Mouse (Mus musculus) midbrain, embryonic 11.5 days (tissue): Measurements from ENCODE around the gene Exosc7. TPM values are rescaled to one million over a fixed set of nuclear protein-coding genes. Genes with fewer than 3 reads are reported as not detected.

Experiments used
- ATAC-seq: fragments of 200-750 bp; cut with Nextera tagmentation; 2 replicates; pipeline ENCODE4 v1.8.0; 2017; ENCODE audit warnings: moderate TSS enrichment, moderate library complexity; ENCODE audit not compliant: low FRiP score
- DNase-seq: peaks from one replicate; pipeline ENCODE4 v3.0.0; 2015; ENCODE audit warnings: low spot score; ENCODE audit errors: missing footprints
- H3K27ac ChIP-seq: fragments of 300-500 bp; sonication (generic); 2 replicates; pipeline ENCODE4 v1.5.1; 2014; ENCODE audit warnings: low read depth, low read length
- H3K27me3 ChIP-seq: fragments of 300-500 bp; sonication (generic); 2 replicates; pipeline ENCODE4 v1.6.1; 2014; ENCODE audit warnings: mild to moderate bottlenecking, low read length, moderate library complexity, mixed read lengths; ENCODE audit not compliant: control insufficient read depth, insufficient read depth
- H3K36me3 ChIP-seq: fragments of 300-500 bp; sonication (generic); 2 replicates; pipeline ENCODE4 v1.6.1; 2014; ENCODE audit warnings: mild to moderate bottlenecking, low read length, moderate library complexity, mixed read lengths; ENCODE audit not compliant: control insufficient read depth, insufficient read depth
- H3K4me1 ChIP-seq: fragments of 300-500 bp; sonication (generic); 2 replicates; pipeline ENCODE4 v1.6.1; 2014; ENCODE audit warnings: low read length; ENCODE audit not compliant: control insufficient read depth, insufficient read depth
- H3K4me2 ChIP-seq: fragments of 300-500 bp; sonication (generic); 2 replicates; pipeline ENCODE4 v1.6.1; 2014; ENCODE audit warnings: mild to moderate bottlenecking, moderate library complexity
- H3K4me3 ChIP-seq: fragments of 300-500 bp; sonication (generic); 2 replicates; pipeline ENCODE4 v1.5.1; 2014; ENCODE audit warnings: low read depth, low read length
- H3K9ac ChIP-seq: fragments of 300-500 bp; sonication (generic); 2 replicates; pipeline ENCODE4 v1.6.1; 2014; ENCODE audit warnings: low read length
- H3K9me3 ChIP-seq: fragments of 300-500 bp; sonication (generic); 2 replicates; pipeline ENCODE4 v1.6.1; 2016; ENCODE audit warnings: low read length; ENCODE audit not compliant: control insufficient read depth
- WGBS: fragments of 180-500 bp; shearing (Covaris S2); extraction: QIAGEN DNeasy Blood & Tissue Kit; methylation state at CpG from one replicate; pipeline ENCODE4 v1.1.7; 2014; 5-methylcytosine and 5-hydroxymethylcytosine counted together
- polyA plus RNA-seq: library from polyadenylated mRNA; unstranded; fragments of >200 nt; fragmentation: Nextera tagmentation; extraction: Ambion mirVana; gene quantifications from 2 replicates; pipeline ENCODE4 v1.2.1, GENCODE M21; 2014

Gene Exosc7
- polyA plus RNA-seq, 1 experiment from 2014 or later: 129 TPM

DNA sequence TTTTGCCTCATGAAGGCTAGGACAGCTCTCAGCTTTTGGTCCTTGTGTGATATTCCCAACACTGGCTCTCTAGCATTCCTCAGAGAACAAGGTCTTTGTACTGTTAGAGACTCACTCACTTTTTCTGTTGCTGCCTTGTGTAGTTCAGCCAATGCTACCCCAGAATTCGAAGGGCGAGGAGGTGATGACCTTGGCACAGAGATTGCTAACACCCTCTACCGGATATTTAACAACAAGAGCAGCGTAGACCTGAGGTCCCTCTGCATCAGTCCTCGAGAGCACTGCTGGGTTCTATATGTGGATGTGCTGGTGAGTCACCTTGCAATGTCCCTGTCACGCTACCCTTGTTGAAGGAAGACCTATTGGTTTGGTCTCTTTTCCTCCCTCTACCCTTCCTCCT is 14.6 kb downstream of the Exosc7 start:
- Histone ChIP-seq H3K4me2 (no peak overlapping the region), H3K4me1 (no peaks in the 10 kb centered on the region), H3K9ac (no peak overlapping the region), H3K36me3 (peaks cover 23% of the 10 kb centered on the region), H3K9me3 (no peaks in the 10 kb centered on the region), H3K27me3 (no peaks in the 10 kb centered on the region), H3K4me3 (no peak overlapping the region), H3K27ac (no peak overlapping the region)
- WGBS: 93% methylated on average over 6 of the region's 6 CpGs
- DNase-seq: no peak
- no peak for ATAC-seq

DNA sequence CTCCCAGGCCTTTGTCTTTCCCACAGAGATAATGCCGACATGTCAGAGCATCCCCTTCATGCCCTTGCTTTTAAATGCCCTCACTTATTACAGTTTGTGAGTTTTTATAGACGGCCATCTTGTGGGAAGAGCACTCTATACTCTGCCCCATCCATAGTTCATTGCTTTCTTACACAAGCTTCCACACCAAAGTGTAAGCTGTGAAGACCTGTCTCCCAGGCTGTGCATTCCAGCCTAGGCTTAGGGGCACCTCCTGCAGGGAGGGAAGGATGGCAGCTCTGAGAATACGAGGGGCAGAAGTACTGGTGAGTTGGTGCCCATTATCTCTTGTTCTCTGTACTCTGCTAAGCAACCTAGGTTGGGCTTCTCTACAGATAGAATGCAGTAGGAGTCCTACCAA is 20.0 kb downstream of the Exosc7 start:
- Histone ChIP-seq H3K27ac (no peak overlapping the region), H3K9ac (no peak overlapping the region), H3K4me2 (no peak overlapping the region), H3K9me3 (no peaks in the 10 kb centered on the region), H3K4me3 (no peak overlapping the region), H3K36me3 (peaks cover 45% of the 10 kb centered on the region), H3K4me1 (no peaks in the 10 kb centered on the region), H3K27me3 (no peaks in the 10 kb centered on the region)
- 90% methylated on average over 3 of the region's 3 CpGs for WGBS
- ATAC-seq: no peak
- DNase-seq: no peak

DNA sequence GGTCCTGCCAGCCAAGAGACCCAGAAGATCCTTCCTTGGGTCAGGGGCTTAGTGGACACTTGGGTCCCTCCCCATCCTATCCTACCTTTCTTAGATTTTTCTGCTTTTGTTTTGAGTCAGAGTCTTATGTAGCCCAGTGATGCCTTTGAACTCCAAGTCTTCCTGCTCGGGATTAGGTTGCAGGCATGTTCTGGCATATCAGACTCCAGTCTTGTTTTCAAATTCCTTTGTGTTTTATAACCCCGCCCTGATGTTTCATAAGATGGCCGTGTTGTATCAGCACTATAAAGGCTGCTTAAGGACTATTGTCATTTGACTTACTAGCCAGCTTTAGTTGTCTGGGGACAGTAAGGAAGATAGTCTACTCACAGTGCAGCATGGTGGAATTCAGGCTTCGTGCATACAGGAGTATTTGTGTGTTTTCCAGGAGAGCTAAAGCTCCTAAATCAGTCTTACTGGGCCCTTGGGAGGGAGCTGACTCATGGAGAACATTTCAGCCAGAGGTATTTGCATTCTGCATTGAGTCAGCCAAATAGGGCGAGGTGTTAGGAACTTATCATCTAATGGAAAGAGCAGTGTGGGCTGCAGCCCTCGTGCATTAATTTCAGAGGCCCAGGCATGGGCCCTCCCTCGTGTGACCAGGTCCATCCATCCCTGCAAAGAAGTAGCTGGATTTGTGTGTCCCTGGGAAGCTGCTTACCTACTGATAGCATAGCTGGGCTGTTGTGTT is 24.1 kb downstream of the Exosc7 start:
- H3K9ac ChIP-seq: no peak overlapping the region
- ATAC-seq: no peak
- no peaks in the 10 kb centered on the region for H3K27me3 ChIP-seq
- H3K4me1 ChIP-seq: no peaks in the 10 kb centered on the region
- peaks cover 32% of the 10 kb centered on the region for H3K36me3 ChIP-seq
- H3K9me3 ChIP-seq: no peaks in the 10 kb centered on the region
- H3K27ac ChIP-seq: no peak overlapping the region
- no peak overlapping the region for H3K4me2 ChIP-seq
- no peak overlapping the region for H3K4me3 ChIP-seq
- DNase-seq: no peak
- 91% methylated on average over 7 of the region's 7 CpGs for WGBS

DNA sequence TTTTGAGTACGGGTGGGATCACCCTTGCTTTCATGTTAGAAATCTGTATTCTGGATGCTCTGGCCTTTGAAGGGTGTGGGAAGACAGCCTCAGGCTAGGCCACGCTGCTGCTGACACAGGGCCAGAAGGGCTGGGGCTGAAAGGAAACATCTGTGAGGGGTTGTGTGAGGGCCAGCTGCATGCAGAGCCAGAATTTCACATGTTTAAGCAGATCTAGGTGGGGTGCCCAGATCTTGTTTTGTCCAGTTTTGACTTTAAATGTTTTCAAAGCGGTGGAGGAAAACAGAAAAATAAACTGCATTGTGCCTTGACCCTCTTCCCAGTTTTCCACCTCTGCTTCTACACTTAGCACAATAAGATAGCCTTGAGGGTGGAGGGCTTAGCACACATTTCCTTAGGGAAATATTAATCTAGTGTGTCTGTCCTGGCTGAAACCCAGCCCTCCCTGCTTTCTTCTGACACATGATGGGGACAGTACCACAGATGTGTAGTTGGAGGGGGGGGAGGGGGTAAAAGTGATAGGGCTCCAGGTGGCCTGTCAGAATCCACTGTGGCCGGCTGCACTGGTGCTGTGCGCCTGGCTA is 26.0 kb downstream of the Exosc7 start:
- no peak overlapping the region for H3K27ac ChIP-seq
- ATAC-seq: no peak

DNA sequence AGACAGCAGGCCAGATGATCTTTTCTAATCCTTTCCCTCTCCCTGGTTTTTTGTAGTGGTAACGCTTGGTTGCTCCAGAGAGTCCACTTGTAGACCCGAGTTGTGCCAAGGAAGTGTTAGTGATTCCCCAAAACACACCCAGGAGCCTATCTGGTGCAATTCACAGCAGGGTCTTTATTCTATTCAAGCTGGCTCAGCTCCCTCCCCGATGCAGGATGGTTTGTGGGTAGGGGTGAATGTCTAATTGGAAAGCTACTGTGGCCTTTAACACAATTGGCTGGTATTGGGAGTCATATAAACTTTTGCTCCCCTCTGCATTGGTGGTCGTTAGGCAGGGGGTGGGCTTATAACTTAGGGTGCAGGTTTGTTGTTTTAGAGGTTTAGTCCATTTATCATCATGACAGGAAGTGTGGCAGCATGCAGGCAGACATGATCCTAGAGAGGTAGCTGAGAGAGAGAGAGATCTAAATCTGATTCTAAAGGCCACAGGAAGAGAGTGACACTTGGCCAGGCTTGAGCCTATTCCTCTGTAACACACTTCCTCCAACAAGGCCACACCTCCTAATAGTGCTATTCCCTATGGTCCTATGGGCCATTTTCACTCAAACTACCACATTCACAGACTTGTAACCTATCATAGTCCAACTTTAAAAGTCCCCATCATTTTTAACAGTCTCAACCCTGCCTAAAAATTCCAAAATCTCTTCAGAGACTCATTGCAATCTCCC is 27.0 kb downstream of the Exosc7 start:
- DNase-seq (no peak), ATAC-seq (no peak)
- Histone ChIP-seq H3K27me3 (no peaks in the 10 kb centered on the region), H3K9me3 (no peaks in the 10 kb centered on the region), H3K27ac (no peak overlapping the region), H3K36me3 (peaks cover 15% of the 10 kb centered on the region), H3K4me1 (no peaks in the 10 kb centered on the region), H3K4me2 (no peak overlapping the region), H3K9ac (no peak overlapping the region), H3K4me3 (no peak overlapping the region)
- 84% methylated on average over 4 of the region's 4 CpGs for WGBS

More for the DNA sequence above, 26.0 kb downstream of the Exosc7 start:
- 81% methylated on average over 5 of the region's 5 CpGs for WGBS
- H3K4me3 ChIP-seq: no peak overlapping the region
- H3K4me2 ChIP-seq: no peak overlapping the region
- H3K4me1 ChIP-seq: no peaks in the 10 kb centered on the region
- DNase-seq: no peak
- H3K27me3 ChIP-seq: no peaks in the 10 kb centered on the region
- no peaks in the 10 kb centered on the region for H3K9me3 ChIP-seq
- H3K9ac ChIP-seq: no peak overlapping the region
- H3K36me3 ChIP-seq: peaks cover 21% of the 10 kb centered on the region

DNA sequence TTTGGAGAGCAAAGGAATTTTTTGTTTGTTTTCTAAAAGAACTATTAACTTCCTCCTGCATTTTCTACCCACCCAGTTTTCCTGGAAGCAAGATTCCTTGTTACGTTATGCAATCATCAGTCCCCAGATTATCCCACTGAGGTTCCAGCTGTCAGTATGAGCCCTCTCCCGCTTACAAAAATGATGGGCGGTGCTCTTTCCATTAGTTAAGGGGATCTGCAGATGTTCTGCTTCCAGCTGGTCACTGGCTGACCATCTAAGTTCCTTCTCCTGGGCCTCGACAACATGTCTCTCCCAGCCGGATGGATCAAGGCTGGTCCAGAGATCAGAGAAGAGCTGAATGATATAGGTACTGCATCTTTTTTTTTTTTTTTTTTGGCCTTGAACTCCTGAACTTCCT is 35.4 kb downstream of the Exosc7 start:
- ATAC-seq (no peak), DNase-seq (no peak)
- H3K4me3 ChIP-seq: no peak overlapping the region
- no peaks in the 10 kb centered on the region for H3K36me3 ChIP-seq
- no peaks in the 10 kb centered on the region for H3K27me3 ChIP-seq
- H3K4me2 ChIP-seq: no peak overlapping the region
- H3K9me3 ChIP-seq: no peaks in the 10 kb centered on the region
- no peaks in the 10 kb centered on the region for H3K4me1 ChIP-seq
- 79% methylated on average over 5 of the region's 5 CpGs for WGBS
- no peak overlapping the region for H3K9ac ChIP-seq
- no peak overlapping the region for H3K27ac ChIP-seq

DNA sequence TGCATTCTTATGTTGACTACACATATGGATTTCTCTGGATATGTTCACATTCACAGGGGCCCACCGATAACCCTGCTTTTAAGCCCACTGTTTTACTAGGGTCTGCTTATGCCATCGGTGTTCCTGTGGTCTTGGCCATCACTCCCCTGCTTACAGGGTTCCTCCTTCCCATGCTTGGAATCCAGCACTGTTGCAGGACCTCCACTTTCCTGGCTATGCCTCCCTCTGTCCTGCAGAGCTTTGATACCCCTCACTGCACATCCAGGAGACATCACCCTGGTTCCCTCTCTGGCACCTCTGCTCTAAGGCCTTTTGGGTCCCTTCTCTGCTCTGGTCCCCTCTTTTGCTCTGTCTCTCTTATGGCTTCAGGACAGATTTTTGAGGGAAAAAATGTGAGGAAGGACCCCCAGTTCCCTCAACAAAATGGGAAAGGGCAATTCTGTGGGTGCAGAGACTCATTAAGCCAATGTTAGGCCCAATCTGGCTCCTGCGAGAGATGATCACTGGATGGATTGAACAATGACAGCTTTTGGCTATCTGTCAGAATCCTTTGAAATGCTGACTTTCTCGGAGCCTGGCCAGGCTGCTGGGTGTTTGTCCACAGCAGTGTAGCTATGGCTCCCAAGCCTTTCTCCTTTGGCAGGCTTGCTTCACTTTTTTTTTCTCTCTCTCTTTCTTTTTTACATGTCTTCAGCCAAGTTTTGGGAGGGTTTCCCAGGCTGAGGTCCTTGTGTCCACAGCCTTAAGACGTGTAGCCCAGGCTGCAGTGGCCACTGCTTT is 37.4 kb downstream of the Exosc7 start, which contains the start of gene Clec3b:
Gene Clec3b (plus strand): TSS at position 706 of the 780 bp plus-strand sequence.
- no peak within 1 kb of the TSS for H3K4me3 ChIP-seq
- H3K9ac ChIP-seq: no peak within 1 kb of the TSS
- no peaks in the 10 kb centered on the region for H3K4me1 ChIP-seq
- H3K4me2 ChIP-seq: no peak within 1 kb of the TSS
- H3K9me3 ChIP-seq: no peaks in the 10 kb centered on the region
- H3K27me3 ChIP-seq: no peaks in the 10 kb centered on the region
- H3K27ac ChIP-seq: no peak within 1 kb of the TSS
- DNase-seq: no peak
- no peak for ATAC-seq
- no peaks in the 10 kb centered on the region for H3K36me3 ChIP-seq
- WGBS: 85% methylated on average over 5 of the region's 5 CpGs

DNA sequence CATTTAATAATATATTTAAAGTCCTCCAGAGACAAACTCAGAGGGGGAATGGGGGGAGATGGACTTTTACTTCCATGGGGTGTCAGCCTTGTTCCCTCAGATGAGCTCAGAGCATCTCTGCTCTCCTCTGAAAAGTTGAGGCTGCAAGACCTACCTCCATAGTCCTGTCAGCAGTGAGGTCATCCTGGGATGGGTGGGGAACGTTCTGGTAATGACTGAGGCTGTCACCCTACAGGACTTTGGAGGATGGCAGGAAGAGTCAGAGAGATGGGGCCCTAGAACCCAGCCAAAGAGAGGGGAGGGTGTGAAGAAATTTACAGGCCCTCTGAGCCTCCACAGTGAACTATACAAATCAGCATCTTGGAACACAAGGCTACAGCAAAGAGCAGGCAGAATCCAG is 38.5 kb downstream of the Exosc7 start:
- WGBS: 58% methylated on average over 1 of the region's 1 CpGs

More for the DNA sequence above, 38.5 kb downstream of the Exosc7 start:
- Histone ChIP-seq H3K9me3 (no peaks in the 10 kb centered on the region), H3K36me3 (no peaks in the 10 kb centered on the region), H3K4me3 (no peak overlapping the region), H3K27ac (no peak overlapping the region), H3K27me3 (no peaks in the 10 kb centered on the region), H3K9ac (no peak overlapping the region), H3K4me1 (no peaks in the 10 kb centered on the region), H3K4me2 (no peak overlapping the region)
- no peak for ATAC-seq
- no peak for DNase-seq
